Mouse (Mus musculus): ENCODE data around the gene Rassf1. TPM values are rescaled to one million over a fixed set of nuclear protein-coding genes. Genes with fewer than 3 reads are reported as not detected.

Rassf1 gene
- total and polyA plus RNA-seq, 2 experiments from 2014 or later, result 21.7 to 33.3 TPM

- no peak for DNase-seq
- peak overlapping the region; percentile 74 for H3K4me2 ChIP-seq (ENCODE audit: low read depth)
- ATAC-seq, result peak; percentile 19
- H3K9me3 ChIP-seq (ENCODE audit: low read length), result no peaks in the 10 kb centered on the region
- H3K9ac ChIP-seq, result peak overlapping the region; percentile 52
- peaks cover 30% of the 10 kb centered on the region for H3K36me3 ChIP-seq (ENCODE audit: insufficient read depth)
- H3K4me3 ChIP-seq (ENCODE audit: low read depth, low read length), result peak overlapping the region; percentile 70
- WGBS, result 7% methylated on average over 33 of the region's 33 CpGs
- peaks cover 6% of the 10 kb centered on the region; the same call in 1 of the 2 replicates for H3K4me1 ChIP-seq (ENCODE audit: insufficient read depth)
- no peak overlapping the region for H3K27ac ChIP-seq (ENCODE audit: low read depth, low read length)
- TF ChIP-seq CTCF (IDR thresholded peaks at IDR 0.05; ENCODE audit: low read depth), result no peak
- no peaks in the 10 kb centered on the region for H3K27me3 ChIP-seq (ENCODE audit: insufficient read depth, low read length)
Observed at GRCm38 (mm10) chr9:107587833-107588639, 36.7 kb downstream of the Rassf1 start.

GRCm38 (mm10) chr9:107590058-107590772 is 38.9 kb downstream of the Rassf1 start:
- Histone ChIP-seq H3K27ac (ENCODE audit: low read depth, low read length) (no peak overlapping the region), H3K9ac (no peak overlapping the region), H3K4me1 (ENCODE audit: insufficient read depth) (peaks cover 6% of the 10 kb centered on the region; the same call in 1 of the 2 replicates), H3K4me3 (ENCODE audit: low read depth, low read length) (no peak overlapping the region), H3K36me3 (ENCODE audit: insufficient read depth) (peaks cover 42% of the 10 kb centered on the region), H3K27me3 (ENCODE audit: insufficient read depth, low read length) (no peaks in the 10 kb centered on the region), H3K4me2 (ENCODE audit: low read depth) (no peak overlapping the region), H3K9me3 (ENCODE audit: low read length) (no peaks in the 10 kb centered on the region)
- no peak for DNase-seq
- no peak for ATAC-seq
- 88% methylated on average over 25 of the region's 25 CpGs for WGBS
- TF ChIP-seq CTCF (IDR thresholded peaks at IDR 0.05; ENCODE audit: low read depth), result no peak

- no peaks in the 10 kb centered on the region for H3K27me3 ChIP-seq (ENCODE audit: insufficient read depth, low read length)
- 98% methylated on average over 6 of the region's 6 CpGs for WGBS
- ATAC-seq (no peak), DNase-seq (no peak)
- H3K4me1 ChIP-seq (ENCODE audit: insufficient read depth), result peaks cover 6% of the 10 kb centered on the region; the same call in 1 of the 2 replicates
- no peak overlapping the region for H3K9ac ChIP-seq
- H3K36me3 ChIP-seq (ENCODE audit: insufficient read depth), result peaks cover 42% of the 10 kb centered on the region
- H3K27ac ChIP-seq (ENCODE audit: low read depth, low read length), result no peak overlapping the region
- H3K4me3 ChIP-seq (ENCODE audit: low read depth, low read length), result no peak overlapping the region
- no peak overlapping the region for H3K4me2 ChIP-seq (ENCODE audit: low read depth)
- TF ChIP-seq CTCF (IDR thresholded peaks at IDR 0.05; ENCODE audit: low read depth), result no peak
- H3K9me3 ChIP-seq (ENCODE audit: low read length), result no peaks in the 10 kb centered on the region
Observed at GRCm38 (mm10) chr9:107590773-107591060, 39.4 kb downstream of the Rassf1 start.

GRCm38 (mm10) chr9:107593101-107593976 is 42.0 kb downstream of the Rassf1 start:
- Histone ChIP-seq H3K9me3 (ENCODE audit: low read length) (no peaks in the 10 kb centered on the region), H3K4me2 (ENCODE audit: low read depth) (no peak overlapping the region), H3K9ac (no peak overlapping the region), H3K27ac (ENCODE audit: low read depth, low read length) (no peak overlapping the region), H3K4me3 (ENCODE audit: low read depth, low read length) (no peak overlapping the region), H3K4me1 (ENCODE audit: insufficient read depth) (peaks cover 2% of the 10 kb centered on the region; the same call in 1 of the 2 replicates), H3K27me3 (ENCODE audit: insufficient read depth, low read length) (no peaks in the 10 kb centered on the region), H3K36me3 (ENCODE audit: insufficient read depth) (peaks cover 42% of the 10 kb centered on the region)
- TF ChIP-seq CTCF (IDR thresholded peaks at IDR 0.05; ENCODE audit: low read depth), result no peak
- ATAC-seq, result peak; percentile 64
- WGBS, result 78% methylated on average over 11 of the region's 11 CpGs
- DNase-seq, result peak; percentile 31

- Histone ChIP-seq H3K9me3 (ENCODE audit: low read length) (no peaks in the 10 kb centered on the region), H3K27ac (ENCODE audit: low read depth, low read length) (no peak overlapping the region), H3K4me1 (ENCODE audit: insufficient read depth) (no peaks in the 10 kb centered on the region), H3K36me3 (ENCODE audit: insufficient read depth) (peaks cover 42% of the 10 kb centered on the region), H3K27me3 (ENCODE audit: insufficient read depth, low read length) (no peaks in the 10 kb centered on the region), H3K9ac (no peak overlapping the region), H3K4me2 (ENCODE audit: low read depth) (no peak overlapping the region), H3K4me3 (ENCODE audit: low read depth, low read length) (no peak overlapping the region)
- DNase-seq, result no peak
- WGBS, result 74% methylated on average over 8 of the region's 8 CpGs
- ATAC-seq, result no peak
- no peak for TF ChIP-seq CTCF (IDR thresholded peaks at IDR 0.05; ENCODE audit: low read depth)
Observed at GRCm38 (mm10) chr9:107594281-107595062, 43.1 kb downstream of the Rassf1 start.
